Mouse (Mus musculus): Measurements from ENCODE around the gene Col26a1.

- TF ChIP-seq CTCF (conservative IDR thresholded peaks at IDR 0.05; ENCODE audit: insufficient read depth, insufficient read length, low read depth, low read length), result no peak
- no peak for TF ChIP-seq POLR2A (IDR thresholded peaks at IDR 0.05; ENCODE audit: low read depth, low read length)
Observed at GRCm38 (mm10) chr5:136779946-136780345, 103.1 kb downstream of the Col26a1 start.
